Mouse (Mus musculus) liver, embryonic 14.5 days (tissue): ENCODE results near the gene Rras2. TPM values are rescaled to one million over a fixed set of nuclear protein-coding genes. Genes with fewer than 3 reads are reported as not detected.

Source experiments
- ATAC-seq: fragments of 200-750 bp; cut with Nextera tagmentation; 2 replicates; pipeline ENCODE4 v1.8.0; 2017; ENCODE audit warnings: moderate number of reproducible peaks, mild to moderate bottlenecking, moderate library complexity; ENCODE audit not compliant: insufficient read depth
- DNase-seq, 3 experiments: peaks; one replicate each; pipeline ENCODE4 v3.0.0-alpha.2; 2012 to 2013; ENCODE audit warnings: low read depth in 3 of 3, low spot score in 3 of 3
- H3K27ac ChIP-seq: fragments of 300-500 bp; sonication (generic); 2 replicates; pipeline ENCODE4 v1.5.1; 2014; ENCODE audit warnings: moderate library complexity, mild to moderate bottlenecking, control low read depth, inconsistent platforms
- H3K27me3 ChIP-seq: fragments of 300-500 bp; sonication (generic); 2 replicates; pipeline ENCODE4 v1.6.1; 2014; ENCODE audit warnings: mild to moderate bottlenecking, low read length, moderate library complexity; ENCODE audit not compliant: control insufficient read depth, insufficient read depth
- H3K36me3 ChIP-seq: fragments of 300-500 bp; sonication (generic); replicated peaks from 2 replicates; pipeline ENCODE4 v1.6.1; 2014; ENCODE audit warnings: low read depth; ENCODE audit not compliant: control insufficient read depth, insufficient read depth
- H3K4me1 ChIP-seq, 2 experiments: fragments of 200-500 bp in 1 of 2; fragments of 300-500 bp in 1 of 2; sonication (generic) in 1 of 2; replicated peaks; 2 replicates each; pipeline ENCODE4 v1.6.1; 2012 to 2014; ENCODE audit warnings: antibody characterized with exemption in 1 of 2, inconsistent platforms in 1 of 2, low read length in 1 of 2; ENCODE audit not compliant: control insufficient read depth in 2 of 2, insufficient read depth in 2 of 2
- H3K4me2 ChIP-seq: fragments of 300-500 bp; sonication (generic); 2 replicates; pipeline ENCODE4 v1.6.1; 2014; ENCODE audit warnings: low read depth, mild to moderate bottlenecking, control low read depth, moderate library complexity
- H3K4me3 ChIP-seq, 2 experiments: fragments of 200-500 bp in 1 of 2; fragments of 300-500 bp in 1 of 2; sonication (generic) in 1 of 2; 2 replicates each; pipeline ENCODE4 v1.5.1; 2012 to 2014; ENCODE audit warnings: low read depth in 2 of 2, low read length in 2 of 2, mild to moderate bottlenecking in 2 of 2, control low read depth in 1 of 2, inconsistent platforms in 1 of 2, moderate library complexity in 1 of 2; ENCODE audit not compliant: insufficient read depth in 1 of 2
- H3K9ac ChIP-seq: fragments of 300-500 bp; sonication (generic); replicated peaks from 2 replicates; pipeline ENCODE4 v1.6.1; 2014; ENCODE audit warnings: mild to moderate bottlenecking, control low read depth, moderate library complexity
- H3K9me3 ChIP-seq: fragments of 300-500 bp; sonication (generic); 2 replicates; pipeline ENCODE4 v1.6.1; 2016; ENCODE audit warnings: low read length, mixed read lengths; ENCODE audit not compliant: control insufficient read depth
- CTCF ChIP-seq: IDR thresholded peaks from 2 replicates; pipeline ENCODE4 v1.5.1; 2016; ENCODE audit warnings: antibody characterized with exemption, low read depth, control low read depth
- EP300 ChIP-seq: IDR thresholded peaks from 2 replicates; pipeline ENCODE4 v1.6.1; 2016; ENCODE audit warnings: antibody characterized with exemption, low read depth
- WGBS: fragments of 180-500 bp; shearing (Covaris S2); extraction: QIAGEN DNeasy Blood & Tissue Kit; methylation state at CpG from one replicate; pipeline ENCODE4 v1.1.7; 2014; ENCODE audit not compliant: insufficient replicate concordance; 5-methylcytosine and 5-hydroxymethylcytosine counted together
- polyA plus RNA-seq, 2 experiments: library from polyadenylated mRNA; depleted of rRNA in 1 of 2; stranded (reverse) in 1 of 2; unstranded in 1 of 2; fragments of >200 nt; fragmentation: Nextera tagmentation in 1 of 2; extraction: Ambion mirVana in 1 of 2; gene quantifications; 2 replicates each; pipeline versions ENCODE4 v1.2.1 to v1.2.3; 2012 to 2014

The Rras2 gene
- polyA plus RNA-seq, 2 experiments: 5.3 to 7.9 TPM

GRCm38 (mm10) chr7:114090892-114091545 lies 26.6 kb downstream of the Rras2 start:
- no peak overlapping the region for H3K4me3 ChIP-seq
- H3K27me3 ChIP-seq: no peaks in the 10 kb centered on the region
- peaks cover 0 to 14% of the 10 kb centered on the region in 2 experiments; a peak in 3 of 4 replicates for H3K4me1 ChIP-seq
- TF ChIP-seq CTCF (no peak), EP300 (no peak)
- DNase-seq: no peak
- H3K9me3 ChIP-seq: no peaks in the 10 kb centered on the region
- H3K36me3 ChIP-seq: no peaks in the 10 kb centered on the region
- ATAC-seq: no peak
- no peak overlapping the region for H3K27ac ChIP-seq
- H3K9ac ChIP-seq: no peak overlapping the region
- no peak overlapping the region for H3K4me2 ChIP-seq
- WGBS: 55% methylated on average over 10 of the region's 10 CpGs

DNA sequence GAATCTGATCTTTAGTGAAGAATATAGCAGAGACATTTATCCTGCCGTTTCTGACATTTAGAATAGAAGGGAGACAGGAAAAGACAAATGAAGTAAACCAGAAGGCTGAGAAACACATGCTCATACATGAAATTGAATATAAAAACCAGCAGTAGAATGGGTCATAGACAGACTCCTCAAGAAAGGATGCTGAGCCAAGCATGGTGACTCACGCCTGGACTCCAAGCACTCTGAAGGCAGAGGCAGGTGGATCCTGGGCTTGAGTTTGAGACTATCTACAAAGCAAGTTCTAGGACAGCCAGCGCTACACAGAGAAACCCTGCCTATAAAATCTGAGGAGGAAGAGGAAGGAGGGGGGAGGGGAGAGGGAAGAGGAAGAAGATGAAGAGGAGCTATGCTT lies 27.4 kb downstream of the Rras2 start:
- ATAC-seq (no peak), DNase-seq (no peak)
- Histone ChIP-seq H3K36me3 (no peaks in the 10 kb centered on the region), H3K4me3 (no peak overlapping the region), H3K9ac (no peak overlapping the region), H3K4me1 (peaks cover 0 to 14% of the 10 kb centered on the region in 2 experiments; a peak in 2 of 4 replicates), H3K9me3 (no peaks in the 10 kb centered on the region), H3K27ac (no peak overlapping the region), H3K27me3 (no peaks in the 10 kb centered on the region), H3K4me2 (no peak overlapping the region)
- no peak for TF ChIP-seq CTCF
- no peak for TF ChIP-seq EP300
- whole genome bisulfite sequencing: 46% methylated on average over 3 of the region's 3 CpGs

DNA sequence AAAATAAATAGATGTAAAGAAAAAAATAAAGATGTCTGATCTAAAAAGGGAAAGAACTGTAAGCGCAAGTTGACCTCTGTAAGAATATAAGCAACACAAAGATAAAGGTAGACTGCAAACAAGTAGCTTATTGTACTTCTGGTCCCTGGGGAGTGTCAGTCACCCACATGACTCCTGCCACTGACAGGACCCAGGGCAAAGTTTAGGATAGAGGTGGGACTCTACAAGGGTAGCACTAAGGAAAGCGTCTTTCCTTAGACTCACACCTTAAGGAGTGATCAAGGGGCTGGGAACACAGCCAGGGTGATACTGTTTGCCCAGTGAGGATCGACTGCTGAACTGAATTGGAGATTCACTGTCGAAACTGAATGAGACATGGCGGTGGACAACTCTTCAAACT lies 28.7 kb downstream of the Rras2 start:
- WGBS: 54% methylated on average over 5 of the region's 5 CpGs
- no peak overlapping the region for H3K9ac ChIP-seq
- no peaks in the 10 kb centered on the region for H3K9me3 ChIP-seq
- H3K27ac ChIP-seq: no peak overlapping the region
- TF ChIP-seq EP300 (no peak), CTCF (no peak)
- H3K4me3 ChIP-seq: no peak overlapping the region
- peaks cover 0 to 14% of the 10 kb centered on the region in 2 experiments; a peak in 2 of 4 replicates for H3K4me1 ChIP-seq
- no peak for ATAC-seq
- no peaks in the 10 kb centered on the region for H3K36me3 ChIP-seq
- no peak for DNase-seq
- H3K4me2 ChIP-seq: no peak overlapping the region
- H3K27me3 ChIP-seq: no peaks in the 10 kb centered on the region

GRCm38 (mm10) chr7:114087986-114088385 lies 29.6 kb downstream of the Rras2 start:
- TF ChIP-seq CTCF (no peak), EP300 (no peak)
- no peak for DNase-seq

DNA sequence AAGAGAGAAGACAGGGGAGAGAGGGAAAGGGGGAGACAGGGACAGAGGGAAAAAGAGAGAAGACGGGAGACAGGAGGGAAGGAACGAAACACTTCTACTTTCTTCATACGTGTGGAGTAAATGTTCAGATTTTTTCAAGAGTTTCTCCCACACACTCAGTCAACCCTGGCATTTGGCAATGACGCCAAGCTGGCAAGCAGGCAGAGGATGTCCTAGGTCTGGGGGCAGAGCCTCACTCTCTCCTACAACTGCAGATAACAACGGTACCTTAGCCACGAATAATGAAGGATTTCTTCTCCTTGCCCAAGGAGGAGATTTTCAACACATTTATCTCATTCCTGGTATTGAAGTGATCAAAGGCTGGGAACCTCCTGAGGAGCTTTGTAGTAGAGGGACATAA lies 30.2 kb downstream of the Rras2 start:
- Histone ChIP-seq H3K4me1 (peaks cover 0 to 17% of the 10 kb centered on the region in 2 experiments; a peak in 3 of 4 replicates), H3K27ac (no peak overlapping the region), H3K4me2 (no peak overlapping the region), H3K27me3 (no peaks in the 10 kb centered on the region), H3K9me3 (no peaks in the 10 kb centered on the region), H3K9ac (no peak overlapping the region), H3K4me3 (no peak overlapping the region), H3K36me3 (no peaks in the 10 kb centered on the region)
- ATAC-seq: no peak
- 41% methylated on average over 6 of the region's 6 CpGs for WGBS
- DNase-seq: no peak
- TF ChIP-seq CTCF (no peak), EP300 (no peak)

More at GRCm38 (mm10) chr7:114087986-114088385, 29.6 kb downstream of the Rras2 start:
- no peaks in the 10 kb centered on the region for H3K27me3 ChIP-seq
- no peak overlapping the region for H3K4me3 ChIP-seq
- H3K27ac ChIP-seq: no peak overlapping the region
- WGBS: 36% methylated on average over 11 of the region's 11 CpGs
- no peak overlapping the region for H3K9ac ChIP-seq
- H3K9me3 ChIP-seq: no peaks in the 10 kb centered on the region
- ATAC-seq: no peak
- H3K36me3 ChIP-seq: no peaks in the 10 kb centered on the region
- H3K4me1 ChIP-seq: peaks cover 0 to 14% of the 10 kb centered on the region in 2 experiments; a peak in 2 of 4 replicates
- no peak overlapping the region for H3K4me2 ChIP-seq
